Mouse (Mus musculus) inflammation-experienced regulatory T-cells (primary cell): ENCODE measurements around the gene Olfr482. TPM values are rescaled to one million over a fixed set of nuclear protein-coding genes. Genes with fewer than 3 reads are reported as not detected.

Experiments used
- polyA plus RNA-seq, 2 experiments: library from polyadenylated mRNA; unstranded; fragments of 100-300 nt; shearing (Covaris generic); gene quantifications; one replicate each; pipeline ENCODE4 v1.2.1; 2017

Gene Olfr482
- polyA plus RNA-seq = 1 to 10 TPM in 1 of 2 experiments, under 1 TPM in 1; 0.14 to 1.3 TPM

GRCm38 (mm10) chr7:108097486-108097885 is at the start of gene Olfr482:
Gene Olfr482 (minus strand): TSS chr7:108097586.

DNA sequence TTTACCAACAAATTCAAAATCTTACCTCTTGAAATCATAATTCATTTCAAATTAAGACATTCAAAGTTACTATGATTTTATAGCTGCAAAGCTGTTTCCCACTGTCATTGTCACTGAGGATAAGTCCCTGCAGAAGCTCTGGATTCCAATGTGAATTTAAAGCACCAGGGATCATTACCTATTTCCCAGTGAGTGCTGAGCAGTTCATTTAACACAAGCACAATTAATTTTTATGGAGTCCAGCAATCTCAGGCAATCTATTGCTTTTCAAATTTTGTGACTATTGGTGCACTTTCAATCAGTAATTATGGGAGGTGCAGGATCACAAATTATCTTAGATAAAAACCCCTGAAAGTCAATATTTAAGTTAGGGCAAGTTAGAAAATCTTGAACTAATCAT is 30.0 kb upstream of the Olfr482 start, which contains the start of gene Olfr484:
Gene Olfr484, minus strand, starts transcription at position 101 of the 400 bp plus-strand sequence.

DNA sequence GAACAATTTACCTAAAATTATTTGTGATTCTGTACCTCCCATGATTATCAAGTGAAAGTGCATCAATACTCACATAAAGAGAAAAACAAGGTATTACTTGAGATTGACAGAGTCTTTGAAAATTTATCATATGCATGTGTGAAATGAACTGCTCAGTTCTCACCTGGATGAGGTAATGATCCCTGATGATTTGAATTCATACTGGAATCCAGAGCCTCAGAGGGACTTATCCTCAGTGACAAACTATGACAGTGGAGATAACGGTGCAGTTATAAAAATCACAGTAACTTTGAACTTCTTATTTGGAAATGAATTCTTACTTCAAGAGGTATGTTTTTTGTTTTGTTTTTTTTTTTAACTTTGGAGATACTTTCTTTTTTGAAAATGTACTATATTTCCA is 3.2 kb upstream of the Olfr482 start, which contains the start of gene Olfr483:
Gene Olfr483, plus strand, starts transcription at position 301 of the 400 bp plus-strand sequence.

GRCm38 (mm10) chr7:108079555-108079954 is 17.8 kb downstream of the Olfr482 start, which contains the start of gene Olfr481:
Gene Olfr481 (plus strand): TSS chr7:108079855.

GRCm38 (mm10) chr7:108067246-108067645 is 30.1 kb downstream of the Olfr482 start, which contains the start of gene Olfr480:
Gene Olfr480 (minus strand): TSS chr7:108067346.

GRCm38 (mm10) chr7:108050393-108050792 is 47.0 kb downstream of the Olfr482 start, which contains the start of gene Olfr479:
Gene Olfr479 (plus strand): TSS chr7:108050693.

Other genes with a start within 250 kb of the Olfr482 start
- under 1 TPM; 0.07 to 0.23 TPM for gene Olfr472, start 199.7 kb downstream of the Olfr482 start, polyA plus RNA-seq
- not detected for gene Olfr473, start 167.1 kb downstream of the Olfr482 start, polyA plus RNA-seq
- gene Olfr474, start 142.9 kb downstream of the Olfr482 start, polyA plus RNA-seq = not detected
- not detected for gene Olfr476, start 132.8 kb downstream of the Olfr482 start, polyA plus RNA-seq
- gene Olfr477, start 110.9 kb downstream of the Olfr482 start, polyA plus RNA-seq = under 1 TPM in 1 of 2 experiments, not detected in 1; 0.10 TPM
- gene Olfr478, start 63.6 kb downstream of the Olfr482 start, polyA plus RNA-seq = not detected
- not detected for gene Olfr479, start 46.9 kb downstream of the Olfr482 start, polyA plus RNA-seq
- gene Olfr480, start 30.2 kb downstream of the Olfr482 start, polyA plus RNA-seq = not detected
- gene Olfr481, start 17.7 kb downstream of the Olfr482 start, polyA plus RNA-seq = under 1 TPM; 0.13 to 0.95 TPM
- gene Olfr483, start 3.3 kb upstream of the Olfr482 start, polyA plus RNA-seq = under 1 TPM in 1 of 2 experiments, not detected in 1; 0.30 TPM
- not detected for gene Olfr484, start 29.9 kb upstream of the Olfr482 start, polyA plus RNA-seq
- gene Olfr485, start 62.3 kb upstream of the Olfr482 start, polyA plus RNA-seq = under 1 TPM in 1 of 2 experiments, not detected in 1; 0.17 TPM
- not detected for gene Olfr486, start 75.2 kb upstream of the Olfr482 start, polyA plus RNA-seq
- not detected for gene Olfr487, start 117.0 kb upstream of the Olfr482 start, polyA plus RNA-seq
- under 1 TPM; 0.31 to 0.83 TPM for gene Olfr488, start 160.8 kb upstream of the Olfr482 start, polyA plus RNA-seq
- under 1 TPM in 1 of 2 experiments, not detected in 1; 0.17 TPM for gene Olfr490, start 191.3 kb upstream of the Olfr482 start, polyA plus RNA-seq
- gene Olfr491, start 215.9 kb upstream of the Olfr482 start, polyA plus RNA-seq = 1 to 10 TPM in 1 of 2 experiments, not detected in 1; 1.1 TPM
- gene Olfr492, start 226.1 kb upstream of the Olfr482 start, polyA plus RNA-seq = not detected
- not detected for gene Olfr493, start 249.4 kb upstream of the Olfr482 start, polyA plus RNA-seq